Mouse (Mus musculus): ENCODE measurements around the gene Dhcr7.

DNA sequence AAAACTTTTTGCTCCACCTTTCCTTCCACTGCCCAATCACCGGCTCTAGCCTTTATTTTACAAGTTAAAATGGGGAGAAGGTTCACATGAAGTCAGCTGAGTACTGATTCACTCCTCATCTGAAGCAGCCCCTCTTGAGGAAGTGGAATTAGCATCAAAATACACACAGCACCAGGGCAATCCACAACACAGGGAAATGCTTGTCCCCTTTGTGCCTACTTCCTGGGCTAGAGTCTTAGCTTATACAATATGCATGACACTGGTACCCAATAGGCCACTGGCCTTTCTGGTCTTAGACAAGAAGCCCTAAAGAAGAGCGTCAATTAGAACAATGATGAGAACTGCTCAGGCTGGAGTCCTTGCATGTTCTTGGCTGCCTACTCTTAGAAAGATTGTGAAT lies 69.4 kb downstream of the Dhcr7 start:
- TF ChIP-seq CTCF (IDR thresholded peaks at IDR 0.05) (no peak), EP300 (IDR thresholded peaks at IDR 0.05) (no peak)

All from lung, postnatal 0 days (tissue).